Mouse (Mus musculus): ENCODE results near the gene Hrh2.

Gene Hrh2

GRCm38 (mm10) chr13:54176406-54177020, 15.4 kb upstream of the Hrh2 start:
- in situ Hi-C loops (cut with MboI, MseI), result no loop called here

GRCm38 (mm10) chr13:54177346-54177745, 14.6 kb upstream of the Hrh2 start:
- in situ Hi-C loops (cut with MboI, MseI), result no loop called here

DNA sequence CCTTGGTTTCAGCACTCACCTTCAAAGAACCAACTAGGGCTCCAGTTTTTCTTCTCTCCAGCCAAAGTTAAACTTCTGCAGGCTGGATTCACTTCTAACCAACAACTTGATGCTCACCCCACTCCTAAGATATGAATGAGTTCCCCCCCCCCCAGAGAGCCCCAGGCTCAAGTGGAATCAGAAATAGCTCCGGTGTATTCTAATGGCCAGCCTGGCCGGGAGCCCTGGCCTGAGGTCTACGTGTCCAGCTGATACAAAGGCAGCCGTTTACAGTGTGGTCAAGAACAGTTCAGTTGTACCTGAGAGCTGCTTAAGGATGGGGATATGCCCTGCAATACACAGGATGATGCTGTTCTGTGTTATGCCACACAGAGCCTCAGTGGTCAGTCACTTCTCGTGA, 13.3 kb upstream of the Hrh2 start:
- in situ Hi-C loops (cut with MboI, MseI), result no loop called here

- in situ Hi-C loops (cut with MboI, MseI), result no loop called here
Measured at GRCm38 (mm10) chr13:54179971-54180370, 12.0 kb upstream of the Hrh2 start.

DNA sequence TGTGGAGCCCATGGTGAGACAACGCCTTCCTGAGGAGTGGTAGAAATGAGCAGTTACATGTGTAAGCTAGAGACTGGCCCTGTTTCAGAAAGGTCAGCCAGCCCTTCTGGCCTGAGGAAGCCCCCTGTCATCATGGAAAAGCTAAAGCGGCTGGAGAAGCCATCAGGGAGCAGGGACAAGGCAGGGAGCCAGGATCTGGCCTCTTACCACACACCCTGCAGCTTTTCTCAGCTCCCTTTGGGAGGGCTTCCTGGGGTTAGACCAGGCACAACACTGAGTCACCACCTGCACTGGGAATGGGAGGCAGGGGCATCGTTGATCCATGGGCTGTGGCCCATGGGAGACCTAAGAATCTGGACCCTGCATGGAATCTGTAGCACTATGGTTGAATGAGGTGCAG, 11.5 kb upstream of the Hrh2 start:
- in situ Hi-C loops (cut with MboI, MseI), result no loop called here

DNA sequence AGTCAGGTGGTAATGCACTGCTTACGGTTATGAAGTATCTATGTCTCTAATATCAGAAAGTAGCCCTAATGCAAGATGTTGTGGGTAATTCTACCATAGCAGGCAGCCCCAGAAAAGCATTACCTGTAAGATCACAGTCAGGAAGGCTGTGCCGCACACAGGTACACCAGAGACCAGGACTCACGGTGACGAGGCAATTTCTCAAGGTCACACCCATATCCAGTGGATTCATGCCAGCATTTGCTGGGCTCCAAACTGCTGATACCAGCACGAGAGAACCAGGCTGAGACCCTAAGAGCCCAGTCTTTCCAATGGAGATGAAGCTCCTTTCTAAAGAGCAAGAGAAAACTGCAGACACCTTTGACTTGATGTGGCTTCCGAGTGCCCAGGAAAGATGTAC, 10.6 kb upstream of the Hrh2 start:
- in situ Hi-C loops (cut with MboI, MseI), result no loop called here

- in situ Hi-C loops (cut with MboI, MseI), result no loop called here
Measured at GRCm38 (mm10) chr13:54181947-54182346, 10.0 kb upstream of the Hrh2 start.

DNA sequence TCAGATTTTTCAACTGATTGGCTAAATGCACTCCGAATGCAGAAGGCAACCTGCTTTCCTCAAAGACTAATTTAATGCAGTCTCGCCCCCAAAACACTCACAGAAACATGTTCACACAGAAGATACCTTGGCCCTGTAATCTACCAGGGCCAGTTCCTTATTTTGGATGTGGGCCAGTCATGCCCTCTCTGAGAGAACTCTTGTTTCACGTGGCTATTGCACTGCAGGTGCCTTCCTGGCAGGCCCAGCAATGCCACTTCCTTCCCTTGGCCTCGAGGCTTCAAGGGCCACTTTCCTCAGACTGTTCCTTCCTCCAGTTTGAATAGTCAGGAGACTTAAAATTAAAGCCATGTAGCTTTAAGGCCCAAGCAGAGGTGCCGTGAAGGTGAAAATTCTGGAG, 5.5 kb upstream of the Hrh2 start:
- in situ Hi-C loops (cut with MboI, MseI), result no loop called here

DNA sequence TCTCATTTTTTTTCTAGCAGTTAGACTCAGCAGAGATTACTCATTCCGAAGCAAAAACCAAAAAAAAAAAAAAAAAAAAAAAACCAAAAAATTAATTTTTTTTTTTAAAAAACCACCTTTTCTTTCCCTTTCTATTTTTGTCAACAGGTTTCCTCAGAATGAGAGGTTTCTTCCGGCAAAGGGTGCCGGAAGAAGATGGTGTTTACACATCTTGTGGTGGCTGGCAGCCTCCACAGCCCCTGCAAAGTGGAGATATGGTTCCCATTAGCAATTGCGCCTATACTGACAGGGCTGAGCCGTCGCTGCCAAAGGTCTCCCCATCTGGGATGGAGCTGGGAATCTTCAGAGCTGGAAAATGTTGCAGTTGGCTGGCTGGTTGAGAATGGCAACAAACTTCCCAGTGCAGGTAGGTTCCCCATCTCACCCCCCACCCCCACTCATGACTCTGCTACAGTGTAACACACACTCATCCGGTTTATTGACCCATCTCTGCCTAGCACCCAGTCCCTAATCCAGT, 3.7 kb upstream of the Hrh2 start:
- in situ Hi-C loops (cut with MboI, MseI), result no loop called here

- in situ Hi-C loops (cut with MboI, MseI), result no loop called here
Measured at GRCm38 (mm10) chr13:54189896-54190295, 2.0 kb upstream of the Hrh2 start.

DNA sequence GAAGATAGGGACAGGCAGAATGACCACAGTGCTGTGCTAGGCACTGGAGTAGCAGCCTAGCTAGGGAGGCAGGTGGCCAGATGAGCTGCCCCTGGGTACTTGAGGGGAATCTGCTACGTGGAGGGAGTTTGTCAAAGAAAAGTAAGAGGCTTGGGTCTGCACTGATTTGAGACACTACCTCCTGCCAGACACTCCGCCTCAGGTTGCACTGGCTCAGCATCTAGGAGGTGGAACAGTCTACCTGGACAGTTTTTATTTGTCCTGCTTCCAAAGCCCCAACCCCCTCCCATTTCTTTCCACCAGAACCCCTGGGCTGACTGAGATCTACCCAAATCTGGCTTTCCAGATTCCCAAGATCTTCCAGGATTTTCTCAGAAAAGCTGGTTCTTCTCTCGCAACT, 748 bp upstream of the Hrh2 start:
- in situ Hi-C loops (cut with MboI, MseI), result no loop called here

- in situ Hi-C loops (cut with MboI, MseI), result no loop called here
Measured at GRCm38 (mm10) chr13:54193580-54193979, 1.7 kb downstream of the Hrh2 start.

GRCm38 (mm10) chr13:54199000-54199399, 7.1 kb downstream of the Hrh2 start:
- in situ Hi-C loops (cut with MboI, MseI), result no loop called here

GRCm38 (mm10) chr13:54202458-54202857, 10.5 kb downstream of the Hrh2 start:
- in situ Hi-C loops (cut with MboI, MseI), result no loop called here

- in situ Hi-C loops (cut with MboI, MseI), result no loop called here
Measured at GRCm38 (mm10) chr13:54203419-54203818, 11.5 kb downstream of the Hrh2 start.

DNA sequence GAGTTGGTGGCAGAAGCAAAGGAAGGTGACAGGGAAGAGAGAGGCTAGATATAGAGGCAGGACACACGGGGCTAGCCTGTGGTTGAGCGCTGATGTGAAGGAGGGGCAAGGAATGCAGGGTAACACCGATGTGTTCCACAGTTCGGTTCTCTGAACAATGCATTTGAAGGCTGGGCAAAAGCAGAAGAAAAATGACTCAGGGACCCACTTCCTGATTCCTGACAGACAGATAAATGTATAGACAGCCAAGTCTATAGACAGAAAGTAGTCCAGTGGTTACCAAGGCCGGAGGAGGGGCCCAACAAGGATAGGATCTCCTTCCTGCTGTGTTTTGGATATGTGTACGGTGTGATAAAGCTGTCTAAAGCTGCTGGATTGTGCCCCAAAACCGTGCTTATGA, 13.3 kb downstream of the Hrh2 start:
- in situ Hi-C loops (cut with MboI, MseI), result no loop called here

DNA sequence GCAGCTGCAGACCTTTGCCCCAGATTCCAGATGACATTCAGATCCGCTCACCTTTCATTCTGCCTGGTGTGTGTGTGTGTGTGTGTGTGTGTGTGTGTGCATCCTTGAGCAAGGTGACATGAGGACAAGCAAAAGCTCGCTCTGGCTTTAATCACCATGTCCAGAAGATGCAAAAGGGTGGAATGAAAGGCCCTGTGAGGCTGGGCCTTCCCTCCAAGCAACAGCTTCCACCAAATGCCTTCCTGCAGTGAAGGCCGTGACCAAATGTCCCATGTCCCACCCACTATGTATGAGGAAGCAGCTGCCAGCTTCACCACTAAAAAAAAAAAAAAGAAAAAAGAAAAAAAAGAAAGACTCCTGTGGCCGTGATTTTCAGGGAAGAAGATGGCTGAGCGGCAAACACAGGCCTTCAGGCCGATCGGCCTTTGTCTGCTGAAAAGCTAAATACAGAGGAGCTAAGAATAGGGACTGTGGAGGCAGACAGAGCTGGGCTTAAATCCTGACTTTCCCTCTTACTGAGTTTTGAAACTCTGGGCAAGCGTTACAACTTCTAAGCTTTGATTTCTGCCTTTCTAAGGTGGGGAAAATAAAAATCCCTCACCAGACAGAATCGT, 14.3 kb downstream of the Hrh2 start:
- in situ Hi-C loops (cut with MboI, MseI), result no loop called here

- in situ Hi-C loops (cut with MboI, MseI), result no loop called here
Measured at GRCm38 (mm10) chr13:54209476-54210253, 17.7 kb downstream of the Hrh2 start.

DNA sequence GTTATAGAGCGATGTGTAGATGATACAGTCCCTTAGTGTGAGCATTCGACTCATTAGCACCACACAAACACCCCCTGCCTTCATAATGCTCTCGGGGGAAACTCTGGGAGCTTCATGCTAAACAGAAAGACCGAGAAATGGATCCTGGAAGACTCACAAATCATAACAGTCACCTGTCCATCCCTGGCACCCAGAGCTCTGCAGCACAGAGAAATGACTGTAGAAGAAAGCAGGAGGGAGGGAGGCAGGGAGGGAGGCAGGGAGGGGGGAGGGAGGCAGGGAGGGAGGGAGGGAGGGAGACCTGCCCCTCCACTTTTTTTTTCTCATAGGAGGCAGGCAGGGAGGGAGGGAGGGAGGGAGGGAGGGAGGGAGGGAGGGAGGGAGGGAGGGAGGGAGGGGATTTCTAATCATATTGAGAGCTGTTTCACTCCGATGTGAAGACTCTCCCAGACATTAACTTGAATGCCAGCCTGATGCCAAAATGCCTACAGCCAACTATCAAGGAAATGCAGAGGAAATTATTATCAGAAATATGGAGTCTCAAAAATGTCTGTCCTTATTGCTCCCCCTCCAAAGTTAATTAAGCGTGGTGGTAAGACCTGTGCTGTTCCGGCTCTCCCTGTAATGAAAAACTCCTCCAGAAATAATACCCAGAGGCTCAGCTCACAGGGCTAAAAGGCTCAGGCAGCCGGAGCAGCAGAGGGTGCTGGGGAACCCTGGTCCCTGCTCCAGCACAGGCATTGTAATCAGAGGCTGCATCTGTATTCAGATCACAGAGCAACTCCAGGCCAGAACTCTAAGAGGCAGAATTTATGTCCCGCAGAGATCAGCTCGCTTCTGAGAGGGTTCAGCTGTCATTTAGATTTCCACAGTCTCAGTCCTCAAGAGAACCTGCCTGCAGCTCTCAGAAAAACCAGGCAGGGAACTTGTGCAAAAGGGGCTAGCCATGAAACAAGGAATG, 19.9 kb downstream of the Hrh2 start:
- in situ Hi-C loops (cut with MboI, MseI), result no loop called here

GRCm38 (mm10) chr13:54212516-54212915, 20.6 kb downstream of the Hrh2 start:
- in situ Hi-C loops (cut with MboI, MseI), result no loop called here

DNA sequence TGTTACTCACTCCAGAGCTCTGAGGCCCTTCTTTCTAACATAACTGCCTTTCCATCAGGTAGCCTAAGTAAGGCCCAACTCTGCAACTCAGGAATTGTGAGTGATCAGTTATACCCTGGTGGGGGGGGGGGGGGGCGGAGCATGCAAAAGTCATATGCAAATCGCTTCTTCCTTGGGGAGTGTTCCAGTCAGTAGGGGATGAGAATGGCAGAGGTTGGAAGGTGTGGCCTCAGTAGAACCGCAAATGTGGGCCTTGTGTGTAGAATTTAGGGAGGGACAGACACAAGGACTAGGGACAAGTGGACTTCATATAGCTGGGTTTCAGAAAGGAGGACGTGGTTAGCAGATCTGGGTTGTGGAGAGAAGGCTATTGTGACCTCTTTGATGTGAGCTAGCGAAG, 23.3 kb downstream of the Hrh2 start:
- in situ Hi-C loops (cut with MboI, MseI), result no loop called here

Measured in T-helper 2 cell (primary cell).